Mouse (Mus musculus) cerebral cortex, adult 2 months (tissue): ENCODE results near the gene Ofd1.

Source experiments
- WGBS: fragments of 180-500 bp; shearing (Covaris S2); methylation state at CpG from one replicate; pipeline ENCODE4 v1.1.7; 2018; 5-methylcytosine and 5-hydroxymethylcytosine counted together

Ofd1 gene

DNA sequence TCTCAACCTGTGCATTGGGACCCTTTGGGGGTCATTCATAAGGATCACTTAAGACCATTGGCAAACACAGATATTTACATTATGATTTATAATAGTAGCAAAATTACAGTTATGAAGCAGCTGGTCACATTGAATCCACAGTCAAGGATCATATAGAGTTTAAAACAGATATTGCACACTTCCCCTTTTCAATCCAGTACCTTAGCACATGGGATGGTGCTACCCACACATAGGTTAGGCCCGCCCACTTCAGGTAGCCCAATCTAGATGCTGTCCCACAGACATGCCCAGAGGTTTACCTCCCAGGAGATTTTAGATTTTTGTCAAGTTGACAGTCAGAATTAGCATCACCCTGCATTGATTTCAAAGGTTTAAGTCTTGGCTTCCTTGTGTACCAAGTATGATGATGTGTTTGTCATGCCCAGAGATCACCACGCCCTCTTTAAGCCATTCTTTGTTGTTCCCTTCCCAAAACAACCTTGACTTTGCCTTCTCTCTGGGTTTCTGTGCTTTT, 80.5 kb downstream of the Ofd1 start:
- 66% methylated on average over 2 of the region's 2 CpGs for WGBS

DNA sequence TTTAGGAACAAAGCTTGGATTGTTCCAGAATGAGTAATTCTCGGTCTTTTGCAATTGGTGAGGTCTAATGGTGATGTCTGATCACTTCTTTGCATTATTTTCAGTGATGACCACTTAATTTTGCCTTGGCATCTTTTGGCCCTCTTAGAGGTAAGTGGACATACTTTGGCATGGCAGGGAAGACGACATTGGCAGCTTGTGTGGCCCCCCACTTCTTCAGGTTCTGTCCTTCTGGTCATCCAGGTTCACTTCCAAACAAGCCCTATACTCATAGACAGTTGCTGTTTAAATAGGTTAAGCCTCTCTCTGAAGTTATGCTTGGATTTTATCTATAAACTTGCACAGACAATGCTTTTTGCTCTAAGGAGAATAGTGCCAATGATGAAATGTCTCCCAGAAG, 81.5 kb downstream of the Ofd1 start:
- 40% methylated on average over 2 of the region's 2 CpGs for WGBS

DNA sequence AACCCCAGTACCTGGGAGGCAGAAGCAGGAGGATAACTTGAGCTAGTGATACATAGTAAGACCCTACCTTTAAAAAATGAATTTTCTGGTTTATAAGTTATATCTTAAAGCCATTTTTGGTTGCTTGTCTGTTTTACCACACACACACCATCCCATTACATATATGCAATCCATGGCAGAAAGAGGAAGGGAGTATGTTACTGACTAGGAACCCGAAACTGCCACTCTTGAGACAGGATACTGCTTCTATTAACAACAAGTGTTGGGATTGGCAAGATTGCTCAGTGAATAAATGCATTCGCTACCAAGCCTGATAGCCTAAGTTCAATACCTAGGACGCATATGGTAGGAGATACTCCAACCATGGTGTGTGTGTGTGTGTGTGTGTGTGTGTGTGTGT, 84.2 kb downstream of the Ofd1 start:
- 48% methylated on average over 3 of the region's 3 CpGs for WGBS

DNA sequence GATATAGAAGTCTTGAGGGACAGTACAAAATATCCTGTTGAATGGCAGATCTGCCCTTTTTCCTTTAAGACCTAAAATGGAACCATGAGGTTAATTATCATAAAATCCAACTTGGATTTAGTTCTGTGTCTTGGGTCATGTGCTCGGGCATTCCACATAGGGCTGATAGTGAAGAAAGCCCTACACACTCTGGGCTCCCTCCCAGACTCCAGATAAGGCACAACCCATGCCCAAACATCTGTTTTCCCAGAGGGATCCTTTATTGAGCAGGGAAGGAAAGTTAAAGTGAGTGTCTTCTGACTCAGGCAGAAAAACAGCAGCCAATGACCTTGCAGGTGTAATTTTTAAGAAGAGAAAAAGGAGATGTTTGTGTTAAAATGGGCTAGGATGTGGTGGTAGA, 85.6 kb downstream of the Ofd1 start:
- WGBS: 14% methylated on average over 1 of the region's 1 CpGs

DNA sequence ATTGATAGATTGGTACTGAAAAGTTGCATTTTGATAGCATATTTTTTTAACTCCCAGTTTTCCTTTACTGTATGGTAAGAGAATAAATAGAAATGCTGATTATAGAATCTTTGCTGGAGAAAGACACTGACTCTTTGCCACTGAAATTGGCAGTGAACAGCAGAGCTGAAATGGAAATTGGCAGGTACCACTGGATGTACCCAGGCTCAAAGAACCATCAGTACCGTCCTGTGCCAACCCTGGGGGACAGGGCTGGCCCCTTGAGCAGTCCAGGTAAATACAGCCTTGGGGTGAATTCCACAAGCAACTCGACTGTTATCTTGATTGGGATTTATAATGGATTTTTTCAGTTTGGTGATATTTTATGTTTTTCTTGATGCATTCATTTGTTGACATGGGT, 87.1 kb downstream of the Ofd1 start:
- WGBS: 25% methylated on average over 2 of the region's 2 CpGs

DNA sequence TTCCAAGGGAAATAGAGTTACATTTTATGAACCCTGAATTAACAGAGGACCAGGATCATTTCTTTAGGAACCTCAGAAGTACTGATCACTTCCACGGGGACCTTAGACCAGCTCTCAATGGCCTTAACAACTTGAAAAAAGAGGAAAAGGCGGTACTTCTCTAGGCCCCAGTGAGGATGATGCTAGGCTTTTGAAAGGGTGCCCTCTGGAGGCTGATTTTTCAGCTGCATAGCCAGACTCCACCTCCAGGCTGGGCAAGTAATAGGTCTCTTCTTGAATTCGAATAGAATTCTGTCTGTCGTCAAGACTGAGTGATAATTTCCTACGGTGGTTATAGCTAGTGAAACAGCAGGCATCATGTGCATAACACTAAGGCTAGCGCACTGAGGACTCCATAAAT, 88.7 kb downstream of the Ofd1 start:
- WGBS: 7% methylated on average over 6 of the region's 6 CpGs

DNA sequence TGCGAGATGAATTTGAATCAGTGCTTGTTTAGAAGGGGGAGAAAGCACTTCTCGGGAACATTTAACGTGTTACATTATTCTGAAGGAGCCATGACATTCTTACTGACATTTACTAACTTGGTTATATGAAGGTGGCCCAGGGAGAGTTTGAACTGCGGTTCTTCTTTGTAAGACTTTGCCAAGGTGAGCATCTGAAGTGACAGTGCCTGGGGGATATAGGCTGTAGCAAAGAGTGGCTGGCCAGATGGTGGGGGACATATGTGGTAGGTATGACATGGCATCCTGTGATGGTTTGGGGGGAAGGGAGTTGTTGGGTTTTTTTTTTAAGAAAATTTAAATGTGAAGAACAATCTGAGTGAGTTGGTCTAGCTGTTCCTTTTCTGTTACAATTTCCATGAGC, 91.9 kb downstream of the Ofd1 start:
- 36% methylated on average over 4 of the region's 4 CpGs for WGBS

DNA sequence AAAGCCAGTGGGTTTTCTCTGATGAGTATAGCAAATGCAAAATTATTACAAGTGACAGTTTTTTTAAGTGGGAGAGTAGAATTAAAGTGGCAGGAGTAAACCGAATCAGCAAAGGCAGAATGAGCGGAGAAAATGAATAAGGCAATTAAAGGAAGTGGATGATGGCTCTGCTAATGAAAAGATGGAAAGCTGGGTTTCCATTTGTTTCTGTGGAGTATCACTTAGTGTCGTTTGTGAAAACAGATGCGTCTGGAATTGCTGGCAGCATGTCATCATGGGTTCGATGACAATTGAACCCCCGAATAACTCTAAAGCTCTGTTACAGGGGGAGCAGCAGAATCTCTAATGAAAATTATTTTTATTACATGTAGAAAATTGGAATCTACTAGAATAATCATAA, 92.4 kb downstream of the Ofd1 start:
- WGBS: 23% methylated on average over 6 of the region's 6 CpGs

DNA sequence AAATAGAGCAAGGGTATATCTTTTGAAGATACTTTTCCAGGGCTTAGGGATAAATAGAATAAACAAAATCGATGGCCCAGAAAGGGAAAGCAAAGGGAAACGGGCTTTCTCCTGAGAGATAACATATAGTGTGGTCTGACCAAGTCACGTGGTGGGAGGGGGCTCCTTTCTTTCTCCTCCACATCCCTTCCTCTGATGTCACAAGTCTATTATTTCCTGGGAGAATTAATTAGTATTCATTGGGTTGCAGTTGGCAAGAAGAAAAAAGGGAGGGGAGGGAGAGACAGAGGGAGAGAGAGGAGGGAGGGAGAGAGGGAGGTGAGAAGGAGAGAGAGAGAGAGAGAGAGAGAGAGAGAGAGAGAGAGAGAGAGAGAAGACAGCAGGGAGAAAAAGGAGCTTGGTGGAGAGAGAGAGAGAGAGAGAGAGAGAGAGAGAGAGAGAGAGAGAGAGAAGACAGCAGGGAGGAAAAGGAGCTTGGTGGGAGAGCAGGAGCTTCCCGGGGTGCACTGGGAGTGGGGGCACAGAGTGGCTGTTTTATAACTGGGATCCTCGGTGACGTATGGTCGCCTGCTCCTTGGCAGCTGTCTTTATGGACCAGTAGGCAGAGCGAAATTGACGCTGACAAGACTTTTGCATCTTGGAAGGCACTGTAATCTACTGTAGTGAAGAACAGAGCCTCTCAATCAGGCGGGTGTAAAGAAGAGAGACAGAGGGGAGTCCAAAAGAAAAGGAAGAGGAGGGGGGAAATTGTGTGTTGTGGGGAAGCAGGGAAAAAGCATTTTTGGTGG, 96.1 kb downstream of the Ofd1 start:
- 13% methylated on average over 10 of the region's 10 CpGs for WGBS

DNA sequence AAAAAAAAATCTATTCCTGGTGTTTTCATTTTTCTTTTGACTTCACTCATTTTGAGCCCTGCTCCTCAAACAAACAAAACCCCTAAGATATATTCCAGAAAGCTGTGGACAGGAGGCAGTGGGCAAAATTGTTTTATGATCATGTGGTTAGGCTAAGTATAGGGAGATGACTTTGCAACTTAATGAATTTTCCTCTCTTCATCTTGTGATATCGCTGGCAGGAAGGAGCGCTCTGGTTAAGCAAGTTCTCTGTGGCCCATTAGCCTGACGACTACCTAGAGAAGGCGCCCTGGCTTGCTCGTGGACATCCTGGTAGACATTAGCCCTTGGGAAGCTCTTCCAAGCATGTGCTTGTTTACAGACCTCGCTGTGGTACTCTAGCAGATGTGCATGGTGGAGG, 98.7 kb downstream of the Ofd1 start:
- 60% methylated on average over 6 of the region's 6 CpGs for WGBS
